Mouse (Mus musculus) ES-E14 (cell line): ENCODE data around the gene Lrrc17.

ENCODE experiments used
- HCFC1 ChIP-seq: IDR thresholded peaks from 2 replicates; pipeline ENCODE4 v1.6.1; 2012; ENCODE audit warnings: low read length, inconsistent platforms, borderline replicate concordance; ENCODE audit not compliant: insufficient read depth
- MAFK ChIP-seq: IDR thresholded peaks from 2 replicates; pipeline ENCODE4 v1.6.1; 2014; ENCODE audit warnings: mild to moderate bottlenecking, low read depth, low read length, inconsistent platforms; ENCODE audit not compliant: insufficient read depth
- ZC3H11A ChIP-seq: IDR thresholded peaks from 2 replicates; pipeline ENCODE4 v1.6.1; 2012; ENCODE audit warnings: low read depth, mild to moderate bottlenecking, inconsistent platforms, low read length, borderline replicate concordance
- ZNF384 ChIP-seq: IDR thresholded peaks from 2 replicates; pipeline ENCODE4 v1.6.1; 2012; ENCODE audit warnings: low read depth, low read length, inconsistent platforms

DNA sequence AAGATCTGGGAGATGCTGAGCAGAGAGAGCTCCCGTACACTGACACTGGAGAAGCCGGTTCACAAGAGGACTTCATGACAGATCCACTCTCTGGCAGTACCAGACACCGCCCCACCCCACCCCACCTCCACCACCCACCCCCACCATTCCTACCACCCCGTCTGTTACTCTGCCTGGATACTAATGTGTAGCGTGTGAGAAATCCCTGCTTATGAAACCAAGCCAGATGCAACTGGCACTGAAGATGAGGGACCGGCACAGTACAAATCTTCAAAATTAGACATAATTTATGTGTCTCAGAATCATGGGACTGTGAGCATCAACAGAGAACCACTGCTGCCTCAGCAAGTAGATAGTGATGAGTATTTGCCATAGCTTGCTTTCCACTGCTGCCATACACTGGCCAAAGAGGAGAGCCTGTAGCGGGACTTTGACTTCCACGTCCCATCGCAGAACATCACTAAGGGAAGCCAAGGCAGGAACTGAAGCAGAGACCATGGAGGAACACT, 49.9 kb downstream of the Lrrc17 start:
- TF ChIP-seq ZC3H11A = no peak
- no peak for TF ChIP-seq ZNF384
- no peak for TF ChIP-seq HCFC1
- TF ChIP-seq MAFK = no peak
